Mouse (Mus musculus): ENCODE data around the gene Irgq. TPM values are rescaled to one million over a fixed set of nuclear protein-coding genes. Genes with fewer than 3 reads are reported as not detected.

Gene Irgq
- polyA plus RNA-seq, 1 experiment, result 17.4 TPM

GRCm38 (mm10) chr7:24571071-24571470, 40.6 kb downstream of the Irgq start:
- no peak overlapping the region for H3K4me3 ChIP-seq
- no peak for TF ChIP-seq POLR2A (IDR thresholded peaks at IDR 0.05; ENCODE audit: insufficient read length, low read depth)
- no peak for TF ChIP-seq E2F4 (IDR thresholded peaks at IDR 0.05; ENCODE audit: insufficient read depth)
- TF ChIP-seq USF1 (IDR thresholded peaks at IDR 0.05; ENCODE audit: low read depth), result no peak
- TF ChIP-seq MAX (IDR thresholded peaks at IDR 0.05; ENCODE audit: low read depth), result no peak
- TF ChIP-seq SRF (IDR thresholded peaks at IDR 0.05; ENCODE audit: control insufficient read depth, insufficient read length, low read depth), result no peak
- no peak for TF ChIP-seq MYOD1 (IDR thresholded peaks at IDR 0.05; ENCODE audit: control insufficient read depth in 1 of 3, insufficient read length in 2 of 3, low read depth in 2 of 3)
- no peak for TF ChIP-seq POLR2AphosphoS2 (IDR thresholded peaks at IDR 0.05; ENCODE audit: insufficient read length, low read depth)
- no peak for TF ChIP-seq MYOG (IDR thresholded peaks at IDR 0.05; ENCODE audit: control insufficient read depth in 1 of 3, insufficient read depth in 1 of 3, insufficient read length in 2 of 3, low read depth in 2 of 3)
- TF ChIP-seq TCF3 (IDR thresholded peaks at IDR 0.05; ENCODE audit: insufficient read length, low read depth), result no peak
- no peak for TF ChIP-seq CEBPB (IDR thresholded peaks at IDR 0.05; ENCODE audit: insufficient read depth, poor library complexity, severe bottlenecking)
- no peak for TF ChIP-seq REST (IDR thresholded peaks at IDR 0.05; ENCODE audit: insufficient read depth, insufficient read length)
- no peak for TF ChIP-seq TCF12 (IDR thresholded peaks at IDR 0.05; ENCODE audit: insufficient read depth, poor library complexity, severe bottlenecking)

GRCm38 (mm10) chr7:24572455-24572854, 42.0 kb downstream of the Irgq start:
- Histone ChIP-seq H3K36me3 (ENCODE audit: control insufficient read depth, insufficient read depth) (no peaks in the 10 kb centered on the region), H3K27me3 (ENCODE audit: control insufficient read depth, insufficient read depth, insufficient read length) (no peaks in the 10 kb centered on the region), H3ac (ENCODE audit: control insufficient read depth, insufficient read length) (no peak overlapping the region), H3K4me2 (ENCODE audit: low read depth) (no peak overlapping the region), H3K79me2 (ENCODE audit: control insufficient read depth, insufficient read depth) (no peaks in the 10 kb centered on the region), H3K4me3 (no peak overlapping the region)
- no peak for TF ChIP-seq POLR2AphosphoS2 (IDR thresholded peaks at IDR 0.05; ENCODE audit: insufficient read length, low read depth)
- TF ChIP-seq MYOG (IDR thresholded peaks at IDR 0.05; ENCODE audit: control insufficient read depth in 1 of 3, insufficient read depth in 1 of 3, insufficient read length in 2 of 3, low read depth in 2 of 3), result no peak

More at GRCm38 (mm10) chr7:24571071-24571470, 40.6 kb downstream of the Irgq start:
- no peaks in the 10 kb centered on the region for H3K36me3 ChIP-seq (ENCODE audit: control insufficient read depth, insufficient read depth)
- no peaks in the 10 kb centered on the region for H3K79me2 ChIP-seq (ENCODE audit: control insufficient read depth, insufficient read depth)
- H3K27me3 ChIP-seq (ENCODE audit: control insufficient read depth, insufficient read depth, insufficient read length), result no peaks in the 10 kb centered on the region
- H3ac ChIP-seq (ENCODE audit: control insufficient read depth, insufficient read length), result no peak overlapping the region
- H3K4me2 ChIP-seq (ENCODE audit: low read depth), result no peak overlapping the region

- Histone ChIP-seq H3K27me3 (ENCODE audit: control insufficient read depth, insufficient read depth, insufficient read length) (no peaks in the 10 kb centered on the region), H3K4me3 (no peak overlapping the region), H3K79me2 (ENCODE audit: control insufficient read depth, insufficient read depth) (no peaks in the 10 kb centered on the region), H3K36me3 (ENCODE audit: control insufficient read depth, insufficient read depth) (no peaks in the 10 kb centered on the region), H3K4me2 (ENCODE audit: low read depth) (no peak overlapping the region), H3ac (ENCODE audit: control insufficient read depth, insufficient read length) (no peak overlapping the region)
- no peak for TF ChIP-seq TCF12 (IDR thresholded peaks at IDR 0.05; ENCODE audit: insufficient read depth, poor library complexity, severe bottlenecking)
- no peak for TF ChIP-seq CEBPB (IDR thresholded peaks at IDR 0.05; ENCODE audit: insufficient read depth, poor library complexity, severe bottlenecking)
These were observed 43.8 kb downstream of the Irgq start for GRCm38 (mm10) chr7:24574224-24574796.

- no peaks in the 10 kb centered on the region for H3K36me3 ChIP-seq (ENCODE audit: control insufficient read depth, insufficient read depth)
- H3ac ChIP-seq (ENCODE audit: control insufficient read depth, insufficient read length), result no peak overlapping the region
- TF ChIP-seq MYOD1 (IDR thresholded peaks at IDR 0.05; ENCODE audit: control insufficient read depth in 1 of 3, insufficient read length in 2 of 3, low read depth in 2 of 3), result no peak
- no peak for TF ChIP-seq POLR2AphosphoS2 (IDR thresholded peaks at IDR 0.05; ENCODE audit: insufficient read length, low read depth)
- TF ChIP-seq CEBPB (IDR thresholded peaks at IDR 0.05; ENCODE audit: insufficient read depth, poor library complexity, severe bottlenecking), result no peak
- TF ChIP-seq USF1 (IDR thresholded peaks at IDR 0.05; ENCODE audit: low read depth), result no peak
- no peak overlapping the region for H3K4me3 ChIP-seq
- H3K79me2 ChIP-seq (ENCODE audit: control insufficient read depth, insufficient read depth), result no peaks in the 10 kb centered on the region
- no peaks in the 10 kb centered on the region for H3K27me3 ChIP-seq (ENCODE audit: control insufficient read depth, insufficient read depth, insufficient read length)
- no peak overlapping the region for H3K4me2 ChIP-seq (ENCODE audit: low read depth)
These were observed 47.3 kb downstream of the Irgq start for GRCm38 (mm10) chr7:24577811-24578210.

- TF ChIP-seq MAX (IDR thresholded peaks at IDR 0.05; ENCODE audit: low read depth), result no peak
- no peak for TF ChIP-seq E2F4 (IDR thresholded peaks at IDR 0.05; ENCODE audit: insufficient read depth)
- no peak for TF ChIP-seq CEBPB (IDR thresholded peaks at IDR 0.05; ENCODE audit: insufficient read depth, poor library complexity, severe bottlenecking)
- TF ChIP-seq REST (IDR thresholded peaks at IDR 0.05; ENCODE audit: insufficient read depth, insufficient read length), result no peak
- TF ChIP-seq MYOD1 (IDR thresholded peaks at IDR 0.05; ENCODE audit: control insufficient read depth in 1 of 3, insufficient read length in 2 of 3, low read depth in 2 of 3), result no peak
- no peak for TF ChIP-seq TCF3 (IDR thresholded peaks at IDR 0.05; ENCODE audit: insufficient read length, low read depth)
- TF ChIP-seq USF1 (IDR thresholded peaks at IDR 0.05; ENCODE audit: low read depth), result no peak
- TF ChIP-seq TCF12 (IDR thresholded peaks at IDR 0.05; ENCODE audit: insufficient read depth, poor library complexity, severe bottlenecking), result no peak
These were observed 54.4 kb downstream of the Irgq start for GRCm38 (mm10) chr7:24584876-24585275.

More at GRCm38 (mm10) chr7:24584876-24585275, 54.4 kb downstream of the Irgq start:
- no peaks in the 10 kb centered on the region for H3K79me2 ChIP-seq (ENCODE audit: control insufficient read depth, insufficient read depth)
- no peaks in the 10 kb centered on the region for H3K27me3 ChIP-seq (ENCODE audit: control insufficient read depth, insufficient read depth, insufficient read length)
- H3ac ChIP-seq (ENCODE audit: control insufficient read depth, insufficient read length), result no peak overlapping the region
- no peak overlapping the region for H3K4me3 ChIP-seq
- no peaks in the 10 kb centered on the region for H3K36me3 ChIP-seq (ENCODE audit: control insufficient read depth, insufficient read depth)
- H3K4me2 ChIP-seq (ENCODE audit: low read depth), result no peak overlapping the region

Data from myocyte (in vitro differentiated cells).